Comparison of ENCODE assay signal across 26 mouse cellular contexts in the genomic region with DNA sequence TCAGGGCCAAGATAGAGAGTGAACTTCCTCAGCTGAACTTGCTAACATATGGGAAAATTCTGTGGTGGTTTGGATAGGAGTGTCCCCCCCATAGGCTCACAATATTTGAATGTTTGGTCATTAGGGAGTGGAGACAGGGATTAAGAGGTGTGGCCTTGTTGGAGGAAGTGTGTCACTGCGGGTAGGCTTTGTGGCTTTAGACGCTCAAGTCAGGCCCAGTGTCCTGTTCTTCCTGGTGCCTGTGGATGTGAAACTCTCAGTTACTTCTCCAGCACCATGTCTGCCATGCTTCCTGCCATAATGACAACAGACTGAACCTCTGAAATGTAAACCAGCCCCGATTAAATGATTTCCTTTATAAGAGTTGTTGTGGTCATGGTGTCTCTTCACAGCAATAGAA.
"Had no signal": no experiment of that assay in that cellular context is flagged by ENCODE, and none has a peak within 500 bp of the region (broad histone marks: within the 10 kb centered on the region; RNA-seq: fewer than 3 reads in every experiment).

No protein-coding gene starts in this region.

- H3K9me3 ChIP-seq: heart, embryonic 13.5 days; heart, embryonic 15.5 days; hindbrain, embryonic 10.5 days; hindbrain, embryonic 13.5 days; hindbrain, embryonic 15.5 days; kidney, embryonic 15.5 days; limb, embryonic 10.5 days; limb, embryonic 12.5 days; liver, embryonic 12.5 days had no signal

- H3K4me1 ChIP-seq: heart, embryonic 13.5 days; heart, embryonic 15.5 days; hindbrain, embryonic 10.5 days; hindbrain, embryonic 13.5 days; hindbrain, embryonic 15.5 days; liver, embryonic 12.5 days had no signal

- H3K36me3 ChIP-seq: heart, embryonic 13.5 days; heart, embryonic 15.5 days; hindbrain, embryonic 10.5 days; hindbrain, embryonic 13.5 days; hindbrain, embryonic 15.5 days; kidney, embryonic 15.5 days; limb, embryonic 10.5 days; limb, embryonic 12.5 days; liver, embryonic 12.5 days had no signal

- H3K27ac ChIP-seq: heart, adult 2 months; heart, embryonic 13.5 days; heart, embryonic 15.5 days; hindbrain, embryonic 10.5 days; hindbrain, embryonic 13.5 days; hindbrain, embryonic 15.5 days; hindbrain, postnatal 0 days; kidney, embryonic 15.5 days; kidney, postnatal 0 days; left cerebral cortex, adult 2 months; limb, embryonic 10.5 days; limb, embryonic 12.5 days; liver, embryonic 12.5 days; liver, embryonic 14.5 days had no signal

- ATAC-seq: hindbrain, postnatal 0 days; intestine, embryonic 16.5 days; liver, embryonic 12.5 days had no signal

- H3K4me2 ChIP-seq: heart, embryonic 11.5 days; heart, embryonic 13.5 days; heart, embryonic 15.5 days; hindbrain, embryonic 13.5 days; hindbrain, embryonic 15.5 days; kidney, embryonic 15.5 days; limb, embryonic 12.5 days; liver, embryonic 12.5 days had no signal

- H3K27me3 ChIP-seq: heart, embryonic 13.5 days; heart, embryonic 15.5 days; hindbrain, embryonic 13.5 days; hindbrain, embryonic 15.5 days; kidney, embryonic 15.5 days; limb, embryonic 12.5 days; liver, embryonic 12.5 days had no signal

- H3K4me3 ChIP-seq: heart, adult 2 months; heart, embryonic 13.5 days; heart, embryonic 15.5 days; hindbrain, embryonic 10.5 days; hindbrain, embryonic 13.5 days; hindbrain, embryonic 15.5 days; kidney, embryonic 15.5 days; left cerebral cortex, adult 2 months; limb, embryonic 10.5 days; limb, embryonic 12.5 days; liver, embryonic 12.5 days had no signal

- H3K9ac ChIP-seq: heart, embryonic 13.5 days; heart, embryonic 15.5 days; hindbrain, embryonic 13.5 days; hindbrain, embryonic 15.5 days; kidney, embryonic 15.5 days; limb, embryonic 12.5 days; liver, embryonic 12.5 days; liver, embryonic 14.5 days had no signal

- DNase-seq: gastrocnemius, postnatal 14 days; gastrocnemius, postnatal 36 days; heart, adult 2 months; heart, postnatal 14 days; heart, postnatal 4 days; kidney, adult 11 months; kidney, adult 2 months; kidney, adult 9 months; kidney, postnatal 14 days; kidney, postnatal 36 days; layer of hippocampus, adult 9-11 months had no signal
